Mouse (Mus musculus) kidney, adult 9 months (tissue): ENCODE results near the gene 4931422A03Rik.

ENCODE experiments used
- DNase-seq: peaks from one replicate; pipeline ENCODE4 v3.0.0; 2022

4931422A03Rik gene

DNA sequence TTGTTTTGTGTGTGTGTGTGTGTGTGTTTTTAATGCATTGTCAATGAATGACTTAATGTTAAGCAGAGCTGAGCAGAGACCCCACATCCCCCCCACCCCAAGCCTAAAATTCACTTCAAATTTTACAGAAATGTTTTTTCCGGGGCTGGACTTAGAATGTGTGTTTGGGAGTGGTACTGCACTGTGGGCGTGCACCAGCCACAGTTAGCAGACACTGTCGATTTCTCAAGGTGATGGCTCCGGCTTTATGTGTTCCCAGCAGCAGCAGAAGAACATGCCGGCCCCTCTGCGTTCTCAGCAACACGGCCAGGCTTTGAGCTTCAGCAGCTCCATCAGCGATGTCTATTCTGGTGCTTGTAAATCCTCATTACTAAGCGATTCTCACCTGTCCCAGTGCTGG lies 95.7 kb downstream of the 4931422A03Rik start:
- DNase-seq, result no peak

DNA sequence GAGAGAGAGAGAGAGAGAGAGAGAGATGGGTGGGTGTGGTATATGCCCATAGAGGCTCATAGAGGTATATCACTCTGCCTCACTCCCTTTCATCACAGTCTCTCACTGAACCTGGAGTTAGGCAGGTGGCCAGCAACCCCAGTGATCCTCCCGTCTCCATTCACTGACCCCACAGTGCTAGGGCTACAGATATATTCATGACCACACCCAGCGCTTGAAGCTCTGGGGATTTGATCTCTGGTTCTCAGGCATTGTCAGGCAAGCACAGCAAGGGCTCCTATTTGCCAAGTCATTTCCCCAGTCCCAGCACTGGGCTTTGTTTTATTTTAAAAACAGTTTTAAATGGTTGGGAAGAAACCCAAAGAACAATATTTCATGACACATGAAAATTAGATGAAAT lies 96.1 kb downstream of the 4931422A03Rik start:
- DNase-seq, result peak; percentile 10

DNA sequence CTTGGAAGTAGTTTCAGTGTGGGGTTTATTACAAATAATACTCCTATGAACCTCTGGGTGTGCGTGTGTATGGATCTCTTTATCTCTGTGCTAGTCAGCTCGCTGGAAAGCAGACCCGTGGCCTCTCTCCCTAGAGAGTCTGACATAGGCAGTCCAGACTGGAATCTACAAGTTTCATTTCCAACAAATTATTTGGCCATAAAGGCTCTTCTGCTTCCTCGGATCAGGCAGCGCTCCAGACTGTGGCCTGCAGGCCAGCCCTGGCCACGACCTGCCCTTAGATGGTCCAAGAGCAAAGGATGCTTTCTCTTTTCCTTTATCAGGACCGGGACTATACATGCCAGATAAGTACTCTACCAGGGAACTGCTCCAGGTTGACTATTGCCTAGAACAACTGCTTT lies 96.7 kb downstream of the 4931422A03Rik start:
- no peak for DNase-seq

DNA sequence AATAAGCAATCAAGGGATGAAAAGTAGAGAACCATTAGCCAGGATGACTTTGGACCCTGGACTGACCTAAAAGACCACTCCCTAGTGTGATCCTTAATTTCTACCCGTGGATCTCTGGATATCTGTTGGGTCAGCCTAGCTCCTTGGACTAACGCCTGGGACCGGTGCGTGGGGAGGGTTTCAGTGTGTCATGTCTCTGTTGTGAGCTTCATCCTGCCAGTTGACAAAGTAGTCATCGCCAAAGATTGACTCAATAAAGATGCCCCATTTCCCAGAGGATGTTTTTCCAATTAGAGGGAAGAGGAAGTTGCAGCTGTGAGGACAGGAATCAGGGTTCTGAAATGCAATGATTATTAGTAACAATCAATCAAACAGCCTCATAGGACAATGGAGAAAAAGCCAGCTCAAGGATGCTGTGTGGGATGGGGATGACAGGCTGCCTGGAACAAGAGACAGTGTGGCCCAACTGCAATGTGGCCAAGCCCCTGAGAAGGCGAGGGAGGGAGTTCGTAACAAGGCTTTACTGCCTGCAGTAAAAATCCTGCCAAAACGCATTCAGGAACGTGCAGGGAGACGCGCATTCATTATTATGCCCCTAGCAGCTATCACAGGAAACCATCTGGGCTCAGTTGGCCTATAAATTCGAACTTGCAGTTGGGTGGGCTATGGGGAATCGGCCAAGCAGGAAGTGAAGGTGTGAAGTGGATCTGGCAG lies 97.7 kb downstream of the 4931422A03Rik start:
- peak; percentile 56 for DNase-seq

DNA sequence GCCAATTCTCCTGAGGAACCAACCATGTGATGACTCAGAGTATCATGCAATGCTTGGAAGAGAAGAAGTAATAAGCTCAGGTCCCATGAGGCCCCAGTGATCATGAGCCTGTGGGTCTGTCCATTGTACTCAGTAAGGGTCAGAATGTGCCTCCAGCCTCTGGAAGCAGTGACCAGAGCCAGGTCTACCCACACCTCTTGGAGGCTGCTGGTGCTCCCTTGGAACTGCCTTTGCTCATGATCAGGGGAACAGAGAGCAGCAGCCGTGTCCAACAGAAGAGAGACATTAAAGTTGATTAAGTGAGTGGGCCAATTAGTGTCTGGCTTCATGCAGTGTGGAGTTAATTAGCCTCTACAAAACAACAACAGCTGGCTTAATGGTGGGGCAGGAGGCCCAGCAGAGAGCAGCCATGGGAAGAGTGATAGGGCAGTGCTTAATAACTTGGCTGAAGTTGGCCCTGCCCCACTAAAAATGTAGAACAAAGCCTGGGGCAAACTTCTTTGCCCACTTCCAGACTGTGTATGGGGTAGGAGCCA lies 100.5 kb downstream of the 4931422A03Rik start:
- peak; percentile 14 for DNase-seq

DNA sequence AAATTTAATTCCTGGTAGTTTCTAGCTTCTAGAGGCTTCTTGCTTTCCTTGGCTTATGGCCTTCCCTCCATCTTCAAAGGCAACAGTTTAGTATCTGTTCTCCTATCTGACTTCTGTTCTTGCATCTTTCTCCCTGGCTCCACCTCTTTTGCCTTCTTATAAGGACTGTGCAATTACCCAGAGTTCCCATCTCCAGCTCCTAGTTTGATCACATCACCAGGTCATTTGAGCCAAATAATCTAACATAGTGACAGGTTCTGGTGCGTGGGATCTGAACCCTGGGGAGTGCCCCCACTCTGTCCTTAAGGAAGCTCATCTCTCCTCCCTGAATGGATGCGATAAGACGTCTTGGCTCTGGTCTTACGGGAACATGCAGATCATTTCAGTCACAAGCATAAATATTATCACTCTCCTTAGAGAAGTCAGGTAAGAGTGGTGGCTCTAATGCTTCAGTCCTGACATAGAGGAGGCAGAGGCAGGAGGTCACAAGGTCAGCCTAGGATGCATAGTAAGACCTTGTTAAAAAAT lies 101.5 kb downstream of the 4931422A03Rik start:
- no peak for DNase-seq

DNA sequence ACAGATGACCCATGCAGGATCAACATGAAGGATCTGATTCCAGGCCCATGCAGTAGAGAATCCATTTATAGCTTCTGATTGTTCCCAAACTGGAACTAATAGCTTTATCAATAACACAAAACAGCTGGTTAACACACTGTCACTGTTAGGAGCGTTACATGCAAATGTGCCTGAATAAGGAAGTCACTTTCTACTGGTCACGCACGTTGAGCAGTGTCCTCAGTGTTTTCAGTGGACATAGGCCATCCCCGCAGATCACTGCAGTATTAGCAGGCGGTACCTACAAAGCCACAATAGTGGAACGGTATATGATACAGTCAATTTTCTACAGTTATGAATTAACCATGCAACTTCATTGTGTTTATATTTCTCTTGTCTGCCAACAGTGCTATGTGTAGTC lies 108.7 kb downstream of the 4931422A03Rik start:
- no peak for DNase-seq

DNA sequence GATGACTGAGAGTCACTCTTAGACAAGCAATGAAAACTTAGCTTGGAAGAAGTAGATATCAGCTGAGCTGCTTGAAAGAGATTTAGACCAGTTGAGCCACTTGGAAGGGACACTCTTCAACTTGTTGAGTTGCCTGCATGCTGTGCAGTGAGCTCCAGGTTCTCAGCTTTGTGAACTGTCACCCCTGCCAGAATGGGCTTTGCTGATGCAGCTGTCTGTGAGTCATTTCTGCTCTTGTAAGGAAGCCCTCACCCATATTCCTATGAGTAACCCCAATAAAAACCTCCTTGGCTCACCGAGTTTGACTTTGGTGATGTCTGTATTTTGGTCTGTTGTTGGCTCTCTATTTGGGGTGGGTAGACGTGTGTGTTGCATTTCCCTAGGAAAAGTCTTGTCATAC lies 109.8 kb downstream of the 4931422A03Rik start:
- DNase-seq, result no peak

DNA sequence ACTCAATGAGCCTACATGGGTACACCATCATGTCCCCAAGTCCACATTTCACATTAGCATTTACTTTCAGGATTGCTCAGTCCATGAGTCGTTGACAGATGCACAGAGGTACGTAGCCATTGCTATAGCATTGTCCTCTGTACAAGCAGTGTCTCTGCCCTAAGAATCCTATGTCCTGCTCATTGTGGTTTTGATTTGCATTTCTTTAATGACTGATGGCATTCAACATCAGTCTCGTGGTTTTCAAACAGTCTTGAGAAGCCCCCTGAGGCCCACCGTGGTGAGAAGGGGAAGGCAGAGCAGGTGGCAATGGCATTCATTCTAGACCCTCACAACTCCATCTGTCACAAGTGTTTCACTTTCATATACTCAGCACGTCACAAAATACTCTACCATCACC lies 110.8 kb downstream of the 4931422A03Rik start:
- no peak for DNase-seq
